Mouse (Mus musculus): ENCODE data around the gene Entpd2.

DNA sequence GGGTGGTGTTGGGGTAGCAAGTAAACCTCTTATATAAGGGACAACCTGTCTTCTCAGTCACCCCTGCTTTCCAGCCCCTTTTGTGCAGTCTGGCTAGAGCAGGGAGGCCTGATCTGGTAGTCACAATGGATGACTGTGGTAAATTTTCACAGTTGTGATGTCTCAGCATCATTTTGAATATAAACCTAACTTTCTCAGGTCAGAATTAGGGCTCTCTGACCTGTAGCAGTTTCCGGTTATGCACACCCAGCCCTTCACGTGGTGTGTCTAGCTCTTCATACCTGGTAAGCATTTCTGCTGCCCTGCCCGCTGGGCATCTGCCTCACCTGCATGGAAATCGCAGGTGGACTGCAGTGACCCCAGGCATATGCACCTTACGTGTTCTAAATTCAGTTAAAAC, 31.6 kb downstream of the Entpd2 start:
- TF ChIP-seq CHD2 (IDR thresholded peaks at IDR 0.05; ENCODE audit: low read depth, low read length) (no peak), HCFC1 (IDR thresholded peaks at IDR 0.05; ENCODE audit: borderline replicate concordance, insufficient read depth, low read length) (no peak), ZC3H11A (IDR thresholded peaks at IDR 0.05; ENCODE audit: borderline replicate concordance, low read depth, low read length) (no peak), ZNF384 (IDR thresholded peaks at IDR 0.05; ENCODE audit: low read depth, low read length) (no peak), MAFK (IDR thresholded peaks at IDR 0.05; ENCODE audit: insufficient read depth, low read depth, low read length) (no peak)

All from ES-E14 (cell line).